13 mouse cellular contexts compared by ENCODE assay signal in genomic region chr2:45287530-45288009, GRCm38 (mm10).
DNase-seq lines count a peak whose midpoint lies in the region; ATAC-seq and TF ChIP-seq lines count a peak whose summit lies in the region.
"Had no signal": no experiment of that assay in that cellular context is flagged by ENCODE, and none has a peak within 500 bp of the region (broad histone marks: within the 10 kb centered on the region; RNA-seq: fewer than 3 reads in every experiment).

No protein-coding gene starts in this region.

- no peak overlapping the region for H3K9ac ChIP-seq in midbrain, embryonic 12.5 days (replicated peaks)
- H3K9ac ChIP-seq in midbrain, postnatal 0 days (replicated peaks; ENCODE audit: low read length, poor library complexity, severe bottlenecking) = no peak overlapping the region
- no peak overlapping the region for H3K9ac ChIP-seq in kidney, embryonic 16.5 days (replicated peaks; ENCODE audit: low read length)
- no peak overlapping the region for H3K9ac ChIP-seq in stomach, embryonic 15.5 days
- H3K9ac ChIP-seq: limb, embryonic 15.5 days had no signal

- no peaks in the 10 kb centered on the region for H3K27me3 ChIP-seq in midbrain, embryonic 12.5 days
- H3K27me3 ChIP-seq in midbrain, postnatal 0 days (ENCODE audit: insufficient read depth, low read length) = no peaks in the 10 kb centered on the region
- H3K27me3 ChIP-seq in kidney, embryonic 16.5 days (ENCODE audit: insufficient read depth, low read length) = no peaks in the 10 kb centered on the region
- H3K27me3 ChIP-seq in stomach, embryonic 15.5 days (replicated peaks) = no peaks in the 10 kb centered on the region
- H3K27me3 ChIP-seq: limb, embryonic 15.5 days had no signal

- peak; percentile 14 for DNase-seq in embryo, embryonic 11 days
- no peak for DNase-seq in embryo, embryonic 9.5 days (ENCODE audit: extremely low spot score)
- no peak for DNase-seq in midbrain, postnatal 0 days (ENCODE audit: low spot score)
- no peak for DNase-seq in gastrocnemius, postnatal 14 days
- no peak for DNase-seq in layer of hippocampus, postnatal 10 days (ENCODE audit: low spot score in 2 of 2)
- DNase-seq: adrenal gland, adult 2 months; cerebellum, postnatal 36 days; heart, adult 18-20 months had no signal

- 66% methylated on average over 7 of the region's 7 CpGs for WGBS in midbrain, embryonic 12.5 days
- WGBS in midbrain, postnatal 0 days = 59% methylated on average over 7 of the region's 7 CpGs
- WGBS in kidney, embryonic 16.5 days = 25% methylated on average over 7 of the region's 7 CpGs
- 39% methylated on average over 7 of the region's 7 CpGs for WGBS in stomach, embryonic 15.5 days

- H3K4me2 ChIP-seq in midbrain, embryonic 12.5 days (replicated peaks) = no peak overlapping the region
- no peak overlapping the region for H3K4me2 ChIP-seq in midbrain, postnatal 0 days (ENCODE audit: low read depth, low read length, poor library complexity, severe bottlenecking)
- H3K4me2 ChIP-seq in kidney, embryonic 16.5 days (replicated peaks; ENCODE audit: low read depth, low read length) = peak overlapping the region; percentile 3; the same call in 1 of the 2 replicates
- no peak overlapping the region for H3K4me2 ChIP-seq in stomach, embryonic 15.5 days
- H3K4me2 ChIP-seq: limb, embryonic 15.5 days had no signal

- H3K4me1 ChIP-seq in midbrain, embryonic 12.5 days = peaks cover 8% of the 10 kb centered on the region
- H3K4me1 ChIP-seq in midbrain, postnatal 0 days (ENCODE audit: insufficient read depth, low read length) = no peaks in the 10 kb centered on the region
- H3K4me1 ChIP-seq in kidney, embryonic 16.5 days (ENCODE audit: insufficient read depth, low read length) = peaks cover 10% of the 10 kb centered on the region
- H3K4me1 ChIP-seq in stomach, embryonic 15.5 days = no peaks in the 10 kb centered on the region
- H3K4me1 ChIP-seq: limb, embryonic 15.5 days had no signal

- TF ChIP-seq CTCF in midbrain, postnatal 0 days (IDR thresholded peaks at IDR 0.05) = no peak

- peak; percentile 65 for ATAC-seq in midbrain, embryonic 12.5 days (ENCODE audit: low FRiP score, low read depth)
- ATAC-seq in midbrain, postnatal 0 days (ENCODE audit: low FRiP score) = no peak
- ATAC-seq in kidney, embryonic 16.5 days (ENCODE audit: low FRiP score, low TSS enrichment) = peak; percentile 95
- peak; percentile 71; the same call in 1 of the 2 replicates for ATAC-seq in stomach, embryonic 15.5 days (ENCODE audit: insufficient read depth, low FRiP score, low read depth)
- ATAC-seq: intestine, postnatal 0 days had no signal

- H3K36me3 ChIP-seq in midbrain, embryonic 12.5 days = no peaks in the 10 kb centered on the region
- H3K36me3 ChIP-seq in midbrain, postnatal 0 days (ENCODE audit: insufficient read depth, low read length) = no peaks in the 10 kb centered on the region
- no peaks in the 10 kb centered on the region for H3K36me3 ChIP-seq in kidney, embryonic 16.5 days (ENCODE audit: insufficient read depth, low read length)
- H3K36me3 ChIP-seq in stomach, embryonic 15.5 days = no peaks in the 10 kb centered on the region
- H3K36me3 ChIP-seq: limb, embryonic 15.5 days had no signal

- H3K9me3 ChIP-seq in midbrain, embryonic 12.5 days = no peaks in the 10 kb centered on the region
- H3K9me3 ChIP-seq in midbrain, postnatal 0 days (ENCODE audit: low read length) = no peaks in the 10 kb centered on the region
- no peaks in the 10 kb centered on the region for H3K9me3 ChIP-seq in kidney, embryonic 16.5 days (ENCODE audit: low read length)
- H3K9me3 ChIP-seq in stomach, embryonic 15.5 days = no peaks in the 10 kb centered on the region
- H3K9me3 ChIP-seq: limb, embryonic 15.5 days had no signal

- no peak overlapping the region for H3K27ac ChIP-seq in midbrain, embryonic 12.5 days (replicated peaks)
- H3K27ac ChIP-seq in midbrain, postnatal 0 days (ENCODE audit: low read depth, low read length) = no peak overlapping the region
- no peak overlapping the region for H3K27ac ChIP-seq in kidney, embryonic 16.5 days (ENCODE audit: low read length)
- 0 out of 2 replicates have a peak overlapping the region, but pooled peaks have one; percentile 6 for H3K27ac ChIP-seq in stomach, embryonic 15.5 days
- H3K27ac ChIP-seq: limb, embryonic 15.5 days had no signal

- H3K4me3 ChIP-seq in midbrain, embryonic 12.5 days = no peak overlapping the region
- H3K4me3 ChIP-seq in midbrain, postnatal 0 days (ENCODE audit: low read depth, low read length) = no peak overlapping the region
- no peak overlapping the region for H3K4me3 ChIP-seq in kidney, embryonic 16.5 days (ENCODE audit: low read length)
- no peak overlapping the region for H3K4me3 ChIP-seq in stomach, embryonic 15.5 days (replicated peaks)
- H3K4me3 ChIP-seq: limb, embryonic 15.5 days had no signal

- intact Hi-C loops in gastrocnemius, postnatal 14 days (cut with DNase I; ENCODE audit: low total_unique reads) = no loop called here
